Mouse (Mus musculus) heart, adult 9 months (tissue): ENCODE measurements at regions not wholly inside any gene's neighbourhood (a gene's known extent, or its start where the extent isn't known, plus 50 kb on each side); places are given as distances from the start of the nearest gene placed in this dataset.
"Not testable (repeated sequence)": the region's sequence is repeated elsewhere in the genome, so short reads cannot be mapped to it uniquely, and the experiment has no call there.

Source experiments
- DNase-seq, 2 experiments: peaks; one replicate each; pipeline ENCODE4 v3.0.0; 2022; ENCODE audit warnings: low spot score in 2 of 2

- DNase-seq, result no peak
Observed at GRCm38 (mm10) chr13:107596183-107596582, 448.1 kb upstream of the Smim15 start.

DNA sequence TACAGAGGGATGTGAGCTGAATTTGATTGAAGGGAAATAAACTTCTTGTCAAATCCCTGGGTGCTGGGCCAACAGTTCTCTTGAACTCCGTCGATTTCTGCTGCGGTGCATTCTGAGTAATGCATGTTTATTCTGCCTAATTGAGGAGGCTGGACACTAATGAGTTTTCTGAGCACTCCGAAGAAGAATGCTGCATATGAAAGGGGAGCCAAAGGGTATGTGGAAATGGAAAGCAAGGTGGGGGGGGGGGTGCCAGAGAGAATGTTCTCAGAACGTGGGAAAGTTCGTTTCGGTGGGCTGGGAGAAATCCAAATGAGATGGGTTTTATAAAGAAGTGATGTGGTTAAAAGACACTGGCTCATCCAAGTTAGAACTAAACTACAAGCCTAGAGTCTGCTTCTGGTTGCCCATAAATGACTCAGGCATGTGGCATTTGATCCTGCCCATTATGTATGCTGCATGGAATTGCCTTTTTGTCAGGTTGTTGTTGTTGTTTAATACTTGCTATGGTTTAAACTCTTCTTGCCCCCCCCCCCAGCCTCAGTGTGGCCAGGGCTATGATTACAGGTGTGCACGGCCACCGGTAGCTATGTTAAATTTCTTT is 455.7 kb upstream of the Smim15 start:
- no peak for DNase-seq

DNA sequence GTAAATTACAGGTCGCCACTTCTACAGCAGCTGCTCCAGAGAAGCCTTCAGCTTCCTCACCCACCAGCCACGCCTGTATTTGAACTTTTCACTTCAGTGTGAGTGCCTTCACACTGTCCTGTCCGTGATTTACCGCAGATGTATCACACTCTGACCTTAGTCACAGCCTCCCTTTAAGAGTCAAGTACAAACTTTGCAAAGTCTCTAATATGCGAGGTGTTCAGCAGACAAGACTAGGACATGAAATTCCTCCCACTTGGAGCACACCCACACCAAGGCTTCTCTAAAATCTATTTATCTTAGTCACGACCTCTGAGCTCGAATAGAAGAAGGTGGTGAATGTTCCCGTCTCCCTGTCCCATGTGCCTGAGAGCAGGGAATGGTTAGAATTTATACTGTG is 456.6 kb upstream of the Smim15 start:
- no peak for DNase-seq

DNA sequence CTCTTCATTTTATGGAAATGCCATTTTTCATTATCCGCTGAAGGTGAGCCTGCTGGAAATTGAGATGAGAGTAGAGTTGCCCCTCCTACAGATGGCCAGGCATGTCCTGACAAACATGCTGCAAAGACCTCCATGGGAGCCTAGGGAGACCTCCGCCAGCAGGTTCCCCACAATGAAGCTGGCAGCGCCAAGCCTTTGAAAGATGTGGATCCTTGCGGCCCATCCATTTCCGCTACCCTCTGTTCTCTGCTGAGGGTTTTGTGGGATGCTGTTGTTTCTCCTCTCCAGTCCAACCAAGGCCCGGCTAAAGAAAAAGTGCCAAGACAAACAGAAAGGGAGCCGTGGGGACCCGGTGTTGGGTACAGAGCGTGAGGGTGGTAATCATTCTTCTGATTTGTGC is 458.3 kb upstream of the Smim15 start:
- no peak for DNase-seq

- no peak for DNase-seq
Observed at GRCm38 (mm10) chr13:107585353-107585752, 458.9 kb upstream of the Smim15 start.

DNA sequence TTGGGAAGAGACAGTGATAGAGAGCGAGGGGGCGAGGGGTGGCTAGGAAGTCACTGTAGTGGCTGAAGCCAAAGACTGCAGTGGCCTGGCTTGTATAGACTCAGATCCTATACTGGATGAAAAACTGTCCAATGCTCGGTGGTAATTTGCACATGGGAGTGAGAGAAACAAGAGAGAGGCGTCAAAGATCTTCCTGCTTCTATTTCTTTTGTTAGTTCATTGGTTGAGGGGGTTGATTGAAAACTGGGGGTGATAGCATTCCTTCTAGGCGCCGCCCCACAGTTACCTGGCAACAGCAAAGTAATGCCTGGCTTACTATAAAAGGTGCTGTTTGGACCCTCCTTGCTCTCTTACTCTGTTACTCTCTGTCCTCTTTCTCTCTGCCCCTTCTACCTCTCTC is 465.3 kb upstream of the Smim15 start:
- no peak for DNase-seq

GRCm38 (mm10) chr13:107577809-107578208 is 466.4 kb upstream of the Smim15 start:
- no peak for DNase-seq

DNA sequence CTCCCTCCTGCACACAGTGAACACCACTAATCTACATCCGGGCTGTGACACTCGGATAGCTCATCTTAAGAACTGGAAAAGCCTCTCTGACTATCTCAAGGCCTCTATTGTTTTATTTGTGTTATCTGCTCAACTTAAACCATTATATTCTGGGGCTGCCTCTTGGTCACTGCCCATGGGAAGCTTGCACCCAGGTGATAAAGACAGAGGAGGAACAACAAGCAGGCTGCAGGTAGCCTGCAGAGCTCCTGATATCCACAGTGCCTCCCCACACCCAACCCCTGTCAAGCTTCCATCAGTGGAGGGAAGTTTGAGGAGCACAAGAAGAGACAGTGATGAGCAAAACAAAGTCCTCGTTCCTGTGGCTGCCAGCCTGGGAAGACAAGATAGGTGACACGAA is 467.0 kb upstream of the Smim15 start:
- no peak for DNase-seq

DNA sequence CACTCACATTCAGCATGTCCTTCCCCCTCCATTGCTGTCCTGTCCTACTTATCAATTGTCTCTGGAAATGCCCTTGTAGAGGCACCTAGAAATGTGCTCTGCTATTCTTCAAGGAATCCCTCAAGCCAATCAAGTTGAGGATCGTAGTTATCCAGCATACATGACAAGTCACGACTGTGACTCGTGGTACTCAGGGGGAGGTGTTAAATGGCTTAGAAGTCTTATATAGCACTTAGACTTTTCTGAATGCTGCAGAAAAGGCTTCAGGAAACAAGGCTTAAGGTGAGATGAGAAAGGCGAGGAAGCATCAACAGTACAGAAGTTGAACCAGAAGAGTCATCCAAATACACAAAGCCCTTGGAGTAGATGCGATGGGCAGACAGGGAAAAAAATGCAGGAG is 467.5 kb upstream of the Smim15 start:
- no peak for DNase-seq

DNA sequence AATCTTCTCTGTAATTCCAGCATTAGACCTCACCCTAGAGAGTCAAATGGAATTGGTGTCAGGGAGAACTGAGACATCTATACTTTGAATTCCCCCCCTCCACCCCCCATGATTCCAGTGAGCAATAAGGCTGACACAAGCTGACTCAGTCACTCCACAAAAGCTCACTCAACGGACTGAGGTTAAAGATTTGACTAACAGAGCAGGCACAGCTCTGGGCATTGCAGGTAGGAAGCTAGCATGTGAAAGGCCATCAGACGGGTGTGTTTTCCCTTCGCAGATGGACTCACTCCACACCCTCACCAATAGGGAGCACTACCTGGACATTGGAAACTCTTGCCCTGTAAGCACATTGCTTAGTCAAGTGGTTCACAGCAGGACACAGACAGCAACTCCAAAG is 469.2 kb upstream of the Smim15 start:
- DNase-seq, result no peak

- no peak for DNase-seq
Observed at GRCm38 (mm10) chr13:107573499-107574355, 470.5 kb upstream of the Smim15 start.

GRCm38 (mm10) chr13:107571539-107571938 is 472.7 kb upstream of the Smim15 start:
- DNase-seq, result no peak

- DNase-seq, result no peak
Observed at GRCm38 (mm10) chr13:107569477-107569876, 474.8 kb upstream of the Smim15 start.

DNA sequence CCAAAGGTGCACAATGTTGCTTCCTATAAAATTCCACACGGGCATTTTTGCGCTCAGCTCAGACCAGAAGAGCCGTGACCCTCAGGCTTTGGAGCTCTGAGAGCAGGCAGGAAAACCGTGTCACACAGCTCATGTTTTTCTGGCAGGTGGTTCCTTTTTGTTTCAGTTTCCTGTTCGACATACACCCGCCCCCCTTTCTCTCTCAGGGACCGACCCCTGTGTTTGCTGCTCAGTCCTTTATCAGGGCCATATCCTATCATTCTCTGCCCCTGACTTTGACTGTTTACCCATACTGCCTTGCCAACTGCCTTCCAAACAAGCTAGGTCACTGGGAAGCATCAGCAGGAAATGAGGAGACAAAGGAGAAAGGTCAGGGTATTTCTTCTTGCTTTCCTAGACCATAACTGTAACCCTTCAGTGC is 475.5 kb upstream of the Smim15 start:
- peak; percentile 6 to 10 for DNase-seq

GRCm38 (mm10) chr13:107562463-107562862 is 481.8 kb upstream of the Smim15 start:
- no peak for DNase-seq

GRCm38 (mm10) chr13:107561529-107561928 is 482.7 kb upstream of the Smim15 start:
- no peak for DNase-seq

- no peak for DNase-seq
Observed at GRCm38 (mm10) chr13:107555958-107556357, 488.3 kb upstream of the Smim15 start.

DNA sequence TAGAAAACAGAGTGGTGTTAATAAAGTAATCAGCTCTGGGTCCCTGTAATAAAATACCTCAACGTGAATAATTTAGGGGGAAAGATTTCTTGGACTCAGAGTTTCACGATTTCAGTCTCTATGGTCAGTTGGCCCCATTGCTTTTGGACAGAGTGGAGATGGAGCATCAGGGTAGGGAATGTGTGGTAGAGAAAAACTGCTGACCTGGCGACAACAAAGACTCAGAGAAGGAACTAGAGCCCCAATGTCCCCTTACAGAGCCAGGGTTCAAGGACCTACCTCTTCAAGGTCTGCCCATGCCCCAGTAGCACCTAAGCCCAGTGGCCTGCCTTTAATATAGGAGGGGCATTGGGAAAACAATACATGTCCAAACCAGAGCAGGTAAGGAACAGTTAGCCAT is 490.2 kb upstream of the Smim15 start:
- no peak for DNase-seq

DNA sequence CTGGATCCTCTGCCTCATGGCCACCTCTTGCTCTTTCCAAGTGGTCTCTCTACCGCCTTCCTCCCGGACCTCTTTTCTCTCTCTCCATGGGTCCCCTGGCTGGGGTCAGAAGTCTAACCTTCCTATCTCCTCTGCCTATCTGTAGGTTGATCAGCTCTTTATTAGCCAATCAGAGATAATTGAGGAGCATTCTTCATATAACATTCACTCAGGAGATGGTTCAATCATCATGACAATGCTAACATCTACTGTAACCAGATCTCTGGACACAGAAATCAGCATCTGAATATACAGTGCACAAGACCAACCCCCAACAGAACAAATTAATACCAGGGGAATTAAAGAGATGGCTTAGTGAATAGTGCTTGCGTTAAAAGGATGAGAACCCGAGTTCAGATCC is 492.1 kb upstream of the Smim15 start:
- no peak for DNase-seq

GRCm38 (mm10) chr13:107549995-107550394 is 494.3 kb upstream of the Smim15 start:
- DNase-seq, result not testable (repeated sequence)

- no peak for DNase-seq
Observed at GRCm38 (mm10) chr13:107547073-107547472, 497.2 kb upstream of the Smim15 start.

- DNase-seq, result no peak
Observed at GRCm38 (mm10) chr13:107546181-107546900, 497.9 kb upstream of the Smim15 start.

GRCm38 (mm10) chr13:107541635-107541955 is 502.7 kb upstream of the Smim15 start:
- DNase-seq, result no peak
